Mouse (Mus musculus): Measurements from ENCODE around the gene Snx29.
A peak's percentile ranks its signal among the peaks of the same experiment; 100 is the strongest.
"Not testable (repeated sequence)": the region's sequence is repeated elsewhere in the genome, so short reads cannot be mapped to it uniquely, and the experiment has no call there.

The Snx29 gene

DNA sequence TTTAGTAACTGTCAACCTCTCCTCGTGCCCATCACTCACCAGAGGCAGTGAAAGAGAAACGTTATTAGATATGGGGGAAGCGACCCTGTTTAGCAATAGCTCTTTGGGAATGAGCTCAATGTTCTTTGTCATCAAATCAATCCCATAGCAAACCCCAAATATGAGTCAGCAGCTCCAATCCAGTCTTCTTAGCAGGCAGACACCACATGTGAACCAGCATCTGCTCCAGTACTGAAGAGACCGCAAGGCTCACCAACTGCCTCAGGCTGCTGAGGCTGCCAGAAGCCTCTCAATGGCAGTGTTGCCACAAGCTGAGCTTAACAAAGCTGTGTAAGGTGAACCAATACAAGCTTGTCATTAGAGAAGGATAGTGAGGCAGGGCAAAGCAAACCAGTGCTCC, 177.4 kb downstream of the Snx29 start:
- DNase-seq: no peak

DNA sequence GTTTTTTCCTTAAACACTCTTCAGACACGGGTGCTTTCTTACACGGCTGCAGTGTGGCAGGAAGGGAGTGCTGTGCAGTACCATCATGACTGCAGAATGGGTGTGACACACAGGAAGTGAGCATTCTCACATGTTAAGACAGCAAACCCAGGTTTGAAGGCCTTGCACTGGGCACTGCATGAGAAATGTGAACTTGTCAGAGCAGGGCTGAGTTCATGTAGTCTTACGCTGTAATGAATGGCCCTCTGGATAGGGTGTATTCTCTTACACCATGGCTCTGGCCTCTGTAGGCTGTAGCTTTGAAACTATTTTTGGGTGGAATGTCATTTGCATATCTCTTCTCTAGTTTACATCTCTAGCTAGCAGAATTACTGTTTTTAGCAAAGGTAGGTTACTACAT, 178.4 kb downstream of the Snx29 start:
- DNase-seq: no peak

DNA sequence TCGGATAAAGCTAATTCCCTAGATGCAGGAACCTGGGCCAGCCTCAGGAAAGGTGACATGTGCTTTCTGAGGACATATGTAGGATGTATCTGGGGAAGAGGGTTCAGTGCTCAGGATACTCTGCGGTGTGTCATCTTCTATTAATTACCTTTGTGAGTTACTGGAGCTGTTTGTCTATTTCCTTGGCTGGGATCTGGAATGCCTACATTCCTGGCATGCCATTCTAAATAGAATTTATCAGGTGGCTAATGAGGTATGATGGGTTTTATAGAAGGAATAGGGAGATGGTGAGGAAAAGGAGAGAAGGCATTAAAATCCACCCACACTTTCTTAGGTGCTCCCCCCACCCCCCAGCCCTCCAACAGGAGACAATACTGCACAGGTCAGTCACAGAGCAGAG, 178.9 kb downstream of the Snx29 start:
- DNase-seq: no peak

DNA sequence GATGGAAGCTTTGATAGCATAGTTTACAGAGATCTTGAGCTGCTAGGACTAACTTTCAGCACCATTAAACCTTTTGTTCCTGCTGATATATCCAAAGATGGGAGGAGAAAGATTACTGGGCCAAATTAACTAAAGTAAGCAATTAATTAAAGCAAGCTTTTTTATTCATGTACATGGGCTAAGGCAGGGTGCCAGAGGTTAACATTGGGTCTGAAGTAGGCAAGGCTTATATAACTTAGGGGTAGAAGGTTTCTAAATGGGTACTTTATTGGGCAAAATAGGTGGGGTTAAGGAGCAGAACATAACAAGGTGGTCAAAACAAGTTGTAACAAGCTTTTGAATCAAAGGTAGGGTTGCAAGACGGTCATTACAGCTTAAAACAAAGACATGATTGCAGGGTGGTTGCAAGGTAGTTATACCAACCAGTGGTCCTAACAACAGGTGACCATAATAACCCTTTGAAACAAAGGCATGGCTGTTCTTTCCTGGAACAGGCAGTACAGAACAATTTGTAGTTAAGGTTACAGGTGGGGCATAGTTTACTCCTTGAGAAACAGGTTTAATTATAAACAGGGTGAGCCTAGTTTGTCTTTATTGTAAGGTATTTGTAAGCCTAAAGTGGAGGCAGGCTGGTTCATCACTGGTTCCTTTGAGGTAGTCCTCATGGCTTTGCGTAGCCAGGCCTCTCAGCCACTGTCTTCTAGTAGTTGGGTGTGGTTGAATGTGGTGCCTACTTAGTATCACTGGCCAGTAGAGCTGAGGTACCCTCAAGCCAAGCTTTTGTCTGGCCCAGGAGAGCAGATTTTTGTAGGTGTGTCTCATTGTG, 182.2 kb downstream of the Snx29 start:
- no peak for DNase-seq

DNA sequence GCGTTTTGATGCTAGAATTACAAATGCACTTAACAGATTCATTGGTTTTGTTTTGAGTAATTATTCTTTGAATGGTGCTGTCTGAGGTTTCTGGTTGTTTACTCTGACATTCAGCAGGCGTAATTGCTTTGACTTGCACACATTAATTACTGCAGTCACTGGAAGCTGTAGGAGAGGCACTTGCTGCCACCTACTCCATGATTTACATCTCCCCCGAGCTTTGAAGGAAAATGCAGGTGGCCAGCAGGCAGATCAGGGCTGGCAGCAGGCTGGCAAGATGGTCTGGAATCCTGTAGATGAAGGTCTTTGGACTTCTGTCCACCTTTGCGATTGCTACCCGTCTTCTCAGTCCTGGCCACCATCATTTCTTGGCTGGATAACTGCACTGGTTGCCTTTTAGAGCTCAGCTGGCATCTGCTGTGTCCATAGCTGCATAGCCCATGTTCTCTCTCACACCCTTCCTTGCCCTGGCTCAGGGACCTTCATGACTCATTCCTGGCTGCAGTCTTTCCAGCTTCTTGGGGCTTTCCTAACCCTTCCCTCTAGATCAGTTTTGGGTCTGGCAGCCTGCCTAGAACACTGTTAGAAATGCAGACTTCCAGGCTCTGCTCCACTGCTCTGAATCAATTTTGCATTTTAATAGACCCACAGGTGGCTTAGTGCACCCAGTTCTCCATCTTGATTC, 182.9 kb downstream of the Snx29 start:
- peak; percentile 75 for DNase-seq

DNA sequence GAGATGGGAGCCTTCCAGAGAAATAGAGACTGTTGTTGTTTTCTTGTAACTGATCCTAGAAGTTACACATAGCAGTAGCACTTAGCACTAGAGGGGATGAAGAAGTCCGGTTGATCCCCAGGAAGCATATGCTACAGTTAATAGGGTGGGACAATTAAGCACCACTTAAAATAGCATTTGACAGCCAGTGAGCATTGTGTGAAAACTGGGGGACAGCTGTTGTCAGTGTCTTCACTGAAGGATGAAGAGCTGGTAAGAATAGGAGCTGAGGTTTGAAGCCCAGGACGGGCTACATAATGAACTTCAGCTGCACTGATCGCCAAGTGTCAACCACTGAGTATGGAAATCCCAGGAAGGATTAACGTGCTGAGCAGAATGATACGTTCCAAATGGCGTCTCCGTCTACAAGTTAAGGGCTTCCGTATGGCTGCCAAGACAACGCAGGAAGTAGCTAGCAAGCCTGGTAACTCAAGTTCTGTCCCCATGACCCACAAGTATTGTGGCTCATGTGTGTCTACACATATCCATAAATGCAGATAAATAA, 184.6 kb downstream of the Snx29 start:
- no peak for DNase-seq

DNA sequence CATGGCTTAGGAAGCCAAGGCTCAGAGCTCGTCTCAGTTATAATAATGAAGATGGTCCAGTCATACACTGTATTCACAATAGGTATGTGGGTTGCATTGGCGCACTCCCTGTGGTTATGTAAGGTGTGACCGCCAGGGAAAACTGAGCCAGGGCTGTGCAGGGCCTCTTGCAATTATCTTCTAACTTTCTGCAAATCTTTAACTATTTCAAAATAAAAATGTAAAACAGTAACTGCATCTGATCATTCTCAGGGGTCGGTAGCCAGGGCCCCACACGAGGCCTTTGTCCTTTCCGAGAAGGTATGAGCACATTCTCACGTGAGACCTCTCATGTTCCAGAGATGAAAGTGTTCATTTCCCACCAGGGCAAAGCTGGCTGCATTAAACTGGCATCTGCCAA, 185.6 kb downstream of the Snx29 start:
- DNase-seq: no peak

DNA sequence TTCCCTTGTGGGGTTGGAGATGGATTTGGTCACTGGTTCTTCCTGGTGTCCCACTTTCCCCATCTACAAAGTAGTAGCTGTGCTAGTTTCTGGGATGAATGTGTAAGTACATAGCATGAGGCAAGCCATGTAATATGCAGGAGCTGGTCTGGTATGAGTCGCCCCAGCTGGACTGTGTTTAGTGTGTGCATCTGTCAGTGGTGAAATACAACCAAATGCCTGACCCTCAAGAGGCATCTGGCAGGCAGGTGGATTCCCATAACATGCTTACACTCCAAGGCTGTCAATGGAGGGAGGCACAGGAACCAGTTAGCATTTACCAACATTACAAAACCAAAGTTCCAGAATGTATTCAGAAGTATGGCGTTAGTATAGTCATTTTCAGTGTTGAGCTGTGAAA, 187.7 kb downstream of the Snx29 start:
- DNase-seq: no peak

DNA sequence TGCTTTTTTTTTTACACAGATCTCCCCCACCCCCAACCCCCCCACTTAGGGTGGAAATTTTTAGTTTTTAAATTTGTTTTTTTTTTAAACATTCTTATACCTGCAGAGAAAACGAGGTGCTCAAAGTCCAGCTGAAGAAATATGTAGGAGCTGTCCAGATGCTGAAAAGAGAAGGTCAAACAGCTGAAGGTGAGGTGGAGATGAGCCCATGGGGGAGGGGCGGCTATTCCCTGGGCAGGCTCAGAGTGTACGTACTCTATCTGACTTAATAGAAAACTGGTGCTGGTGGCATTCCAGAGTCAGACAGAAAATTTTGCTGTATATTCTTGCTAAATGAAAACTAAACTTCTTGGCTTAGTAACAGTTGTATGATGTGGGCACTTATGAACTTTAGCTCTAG, 188.1 kb downstream of the Snx29 start:
- DNase-seq: no peak

DNA sequence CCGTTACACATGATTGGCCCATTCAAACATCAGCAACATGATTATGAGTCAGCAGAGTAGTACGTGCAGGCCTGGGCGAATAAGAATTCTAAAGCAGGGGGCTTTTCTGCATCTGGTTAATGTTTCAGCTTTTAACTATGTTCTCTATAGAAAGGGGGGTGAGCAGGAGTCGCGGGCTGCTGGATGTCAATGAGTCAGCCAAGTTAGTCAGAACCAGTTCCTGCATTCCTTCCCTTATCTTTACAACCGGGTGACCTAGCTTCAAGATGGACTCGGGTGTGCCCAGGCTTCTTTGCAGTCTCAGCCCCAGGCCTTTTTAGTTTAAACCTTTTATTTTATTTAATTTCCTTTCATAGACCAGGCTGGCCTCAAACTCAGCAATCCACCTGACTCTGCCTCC, 189.0 kb downstream of the Snx29 start:
- DNase-seq: not testable (repeated sequence)

DNA sequence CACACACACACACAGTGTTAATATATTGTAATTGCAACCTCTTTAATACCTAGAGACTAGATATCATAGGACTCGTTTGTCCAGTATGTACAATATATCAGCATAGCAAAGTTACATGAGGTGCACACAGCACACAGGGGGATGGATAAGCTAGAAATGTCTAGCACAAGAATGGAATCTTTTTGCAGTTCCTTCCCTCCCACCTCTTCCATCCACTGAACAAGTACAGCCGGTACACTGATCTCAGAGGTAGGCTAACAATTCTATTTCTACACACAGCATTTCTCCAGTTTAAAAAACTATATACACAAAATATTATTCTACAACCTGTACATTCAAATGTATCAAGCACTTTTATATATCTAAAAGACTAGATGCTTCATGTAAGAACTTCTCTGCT, 194.0 kb downstream of the Snx29 start:
- no peak for DNase-seq

DNA sequence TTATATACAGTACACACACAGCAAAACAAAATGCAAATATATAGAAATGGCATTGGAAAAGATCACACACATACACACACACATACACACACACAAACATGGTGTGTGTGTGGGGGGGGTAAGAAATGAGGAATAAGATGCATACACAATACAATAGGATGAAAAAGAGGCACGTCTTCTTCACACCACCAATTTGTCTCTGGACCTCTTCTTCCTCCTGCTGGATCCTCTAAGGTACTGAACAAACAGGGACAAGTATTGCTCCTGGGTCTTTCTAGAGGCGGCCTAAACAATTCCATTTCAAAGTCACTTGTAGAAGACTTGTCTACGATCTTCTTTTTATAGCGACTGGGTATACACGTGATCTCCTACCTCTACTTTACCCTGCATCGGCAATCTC, 194.7 kb downstream of the Snx29 start:
- no peak for DNase-seq

DNA sequence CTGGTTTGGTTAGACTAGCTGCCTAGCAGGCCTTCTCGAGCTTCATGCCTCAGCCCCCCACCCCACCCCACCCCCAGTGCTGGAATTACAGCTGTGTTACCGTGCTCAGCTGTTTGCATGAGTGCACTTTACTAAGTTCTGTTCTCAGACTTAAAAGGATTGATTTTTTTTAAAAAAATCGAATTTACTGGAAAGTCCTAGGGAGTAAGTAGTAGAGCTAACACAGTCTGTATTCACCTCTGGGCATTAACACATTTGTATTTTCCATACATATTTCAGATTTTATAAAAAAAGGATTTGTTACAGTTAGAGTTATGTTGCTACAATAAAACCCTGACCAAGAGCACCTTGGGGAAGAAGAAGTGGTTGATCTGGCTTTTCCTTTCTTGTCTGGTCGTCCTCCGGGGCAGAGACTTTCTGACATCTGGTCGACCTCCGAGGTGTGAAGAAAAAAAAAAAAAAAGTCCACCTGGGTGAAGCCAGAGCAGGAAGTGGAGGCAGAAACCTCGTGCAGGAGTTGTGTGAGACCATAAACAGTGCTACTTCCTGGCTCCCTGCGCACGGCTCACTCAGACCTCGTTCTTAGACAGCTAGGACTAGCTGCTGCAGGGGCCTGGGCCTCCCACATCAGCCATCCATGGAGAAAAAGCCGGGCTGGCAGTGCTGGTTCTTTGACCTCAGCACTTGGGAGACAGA, 196.2 kb downstream of the Snx29 start:
- no peak for DNase-seq

DNA sequence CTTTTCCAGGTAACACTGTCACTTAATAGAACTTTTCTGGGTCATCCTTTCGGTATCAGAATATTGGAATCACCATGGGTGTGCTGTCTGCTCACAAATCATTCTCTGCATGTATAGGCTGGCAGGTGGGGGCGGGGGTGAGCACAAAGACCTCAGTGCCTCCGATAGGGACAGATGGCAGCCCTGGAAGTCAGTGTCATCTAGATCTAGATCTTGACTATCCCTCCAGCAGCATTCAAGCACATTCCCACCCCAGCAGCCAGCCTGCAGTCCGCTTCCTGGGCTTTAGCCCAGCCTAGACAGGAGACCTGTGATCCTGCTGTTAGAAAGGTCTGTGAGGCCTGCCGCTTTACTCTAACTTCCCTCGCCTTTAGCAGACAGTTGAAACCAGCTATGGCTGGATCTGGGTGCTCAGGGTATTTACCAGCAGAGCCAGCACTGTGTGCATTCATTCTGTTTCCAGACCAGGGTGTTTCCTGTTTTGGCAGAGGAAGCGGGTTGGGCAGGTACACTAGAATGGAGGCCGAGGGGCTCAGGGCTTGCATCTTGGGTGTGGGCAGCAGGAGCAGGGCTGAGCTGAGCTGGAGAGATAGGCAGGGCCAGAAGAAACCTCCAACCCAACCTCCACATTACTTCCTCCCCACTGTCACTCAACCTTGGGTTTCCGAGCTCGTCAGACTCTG, 203.5 kb downstream of the Snx29 start:
- DNase-seq: peak; percentile 47

DNA sequence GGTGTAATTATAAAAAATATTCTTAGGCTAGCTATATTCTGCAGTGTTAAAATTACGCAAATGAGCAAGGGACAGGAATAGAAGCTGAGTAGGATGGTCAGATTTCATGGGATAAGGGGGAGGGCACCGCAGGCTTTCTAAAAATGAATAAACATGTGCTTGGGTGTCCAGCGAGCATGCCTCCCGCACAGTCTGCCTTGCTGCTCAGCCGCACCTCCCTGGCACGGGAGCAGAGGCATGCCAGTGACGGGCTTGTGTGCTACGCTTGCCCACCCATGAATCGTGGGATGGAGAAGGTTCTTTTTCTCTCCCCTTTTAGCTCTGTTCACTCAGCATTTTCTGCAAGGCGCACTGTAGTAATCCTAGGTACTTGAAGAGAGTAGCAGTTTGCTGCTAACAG, 204.3 kb downstream of the Snx29 start:
- DNase-seq: no peak

DNA sequence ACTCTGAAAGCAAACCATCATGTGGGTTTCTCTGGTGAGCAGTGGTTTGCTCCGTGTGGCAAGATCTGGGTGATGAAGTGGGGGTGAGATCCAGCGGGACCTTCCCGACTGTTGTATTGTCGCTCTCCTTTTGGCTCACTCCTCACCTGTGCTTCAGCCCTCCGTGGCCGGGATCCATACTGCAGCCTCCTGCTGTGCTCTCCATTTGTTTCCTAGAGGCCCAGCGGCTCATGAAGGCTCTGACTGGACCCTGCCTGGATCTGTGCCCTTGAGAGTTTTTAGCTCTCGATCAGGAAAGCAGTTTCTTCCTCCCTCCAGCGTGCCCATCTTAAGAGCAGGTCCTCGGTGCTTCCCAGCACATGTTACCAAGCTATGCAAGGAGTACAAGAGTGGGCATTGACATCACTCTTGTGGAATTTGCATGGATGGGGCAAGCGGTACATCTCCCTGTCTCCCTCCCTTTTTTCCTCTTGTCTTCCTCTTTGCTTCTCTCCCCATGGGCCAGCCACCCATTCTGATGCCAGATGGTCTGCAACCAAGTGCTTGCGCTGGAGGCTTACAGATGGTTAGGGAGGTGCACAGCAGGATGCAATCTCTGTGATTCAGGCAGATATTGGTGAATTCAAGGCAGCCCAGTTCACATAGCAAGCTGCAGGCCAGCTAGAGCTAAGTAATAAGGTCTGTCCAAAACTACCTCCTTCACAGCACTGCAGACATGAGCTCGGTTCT, 207.9 kb downstream of the Snx29 start:
- peak; percentile 62 for DNase-seq

DNA sequence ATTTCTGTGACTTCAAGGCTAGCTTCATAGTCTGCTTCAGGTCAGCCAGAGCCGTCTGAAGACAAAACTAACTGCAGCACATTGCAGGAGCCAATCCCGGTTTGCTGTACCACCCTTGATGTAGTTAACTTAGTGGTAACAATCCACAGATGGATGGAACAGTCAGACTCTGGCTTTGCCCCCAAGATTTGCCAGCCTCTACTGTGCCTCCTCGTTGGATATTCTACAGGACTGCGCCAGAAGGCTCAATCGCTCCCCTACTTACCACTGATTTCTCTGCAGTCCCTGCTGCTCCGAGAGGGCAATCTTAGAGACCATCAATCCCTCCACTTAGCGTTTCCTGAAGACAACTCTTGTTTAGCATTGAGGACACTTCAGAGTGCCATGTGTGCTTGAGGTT, 208.7 kb downstream of the Snx29 start:
- peak; percentile 34 for DNase-seq

DNA sequence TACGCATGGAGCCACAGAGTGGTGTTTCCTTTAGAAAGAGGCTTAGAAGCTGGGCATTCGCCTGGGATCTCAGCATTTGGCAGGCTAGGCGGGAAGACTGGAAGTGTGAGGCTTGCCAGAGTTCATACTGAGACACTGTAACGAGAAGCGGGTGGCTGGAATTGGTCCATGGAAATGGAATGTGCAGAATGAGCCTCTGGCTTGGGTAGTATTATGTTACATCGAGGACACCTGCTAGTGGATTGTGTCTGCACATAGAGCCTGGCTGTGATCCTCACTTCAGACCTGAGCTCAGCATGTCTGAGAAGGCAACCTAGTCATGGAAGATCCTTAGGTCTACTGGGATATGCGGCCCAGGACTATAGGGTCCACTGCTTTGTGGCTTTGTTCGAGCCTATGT, 209.9 kb downstream of the Snx29 start:
- DNase-seq: peak; percentile 93

DNA sequence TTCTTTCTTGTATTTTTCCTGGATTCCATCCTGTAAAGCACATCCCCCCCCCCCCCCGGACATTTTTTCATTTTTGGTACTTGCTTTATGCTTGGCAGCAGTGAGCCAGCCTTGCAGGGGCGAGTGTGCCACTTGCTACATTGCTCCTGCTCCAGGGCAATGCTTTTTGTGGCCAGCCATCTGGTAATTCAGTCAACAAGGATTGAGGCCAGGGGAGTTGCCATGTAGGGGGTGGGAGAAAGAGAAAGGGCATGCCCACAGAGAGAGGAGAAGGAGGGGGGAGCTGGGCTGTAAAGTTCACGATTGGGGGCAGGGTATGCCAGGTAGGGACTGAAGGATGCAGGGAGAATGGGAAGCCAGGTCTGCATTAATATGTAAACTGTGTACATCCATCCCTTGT, 210.7 kb downstream of the Snx29 start:
- DNase-seq: peak; percentile 59

DNA sequence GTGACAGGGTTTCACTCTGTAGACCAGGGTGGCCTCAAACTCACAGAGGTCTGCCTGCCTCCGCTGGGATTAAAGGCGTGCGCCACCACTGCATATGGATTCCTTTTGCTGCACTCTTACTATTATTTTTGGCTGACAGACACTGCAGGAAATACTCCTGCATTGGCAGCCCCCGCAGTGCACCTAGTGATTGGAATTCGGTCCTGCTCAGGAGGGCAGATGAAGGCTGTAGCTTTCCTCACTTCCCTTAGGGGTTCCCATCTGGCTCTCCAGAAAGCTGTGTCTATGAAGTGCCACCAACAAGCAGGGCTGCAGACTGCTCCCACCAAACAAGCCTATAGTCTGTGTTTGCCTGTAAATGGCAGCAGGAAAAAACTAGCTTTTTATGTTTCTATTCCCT, 215.0 kb downstream of the Snx29 start:
- no peak for DNase-seq

DNA sequence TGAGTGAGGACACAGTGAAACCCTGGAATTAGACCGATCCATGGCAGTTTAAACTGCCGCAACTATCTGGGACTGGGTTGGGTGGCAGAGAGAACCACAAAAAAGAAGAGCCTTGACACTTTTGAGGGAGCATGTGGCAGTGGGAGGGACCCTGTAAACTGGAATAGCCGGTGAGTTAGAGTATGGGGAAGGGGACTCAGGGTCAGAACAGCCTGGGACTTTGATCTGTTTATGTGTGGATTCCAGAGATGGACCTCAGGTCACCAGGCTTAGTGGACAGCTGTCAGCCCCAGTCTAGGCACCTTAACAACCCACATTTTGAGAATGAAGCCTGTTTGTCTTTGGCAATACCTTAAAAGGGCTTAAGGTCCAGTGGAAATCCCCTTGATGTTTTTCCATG, 215.5 kb downstream of the Snx29 start:
- DNase-seq: no peak

DNA sequence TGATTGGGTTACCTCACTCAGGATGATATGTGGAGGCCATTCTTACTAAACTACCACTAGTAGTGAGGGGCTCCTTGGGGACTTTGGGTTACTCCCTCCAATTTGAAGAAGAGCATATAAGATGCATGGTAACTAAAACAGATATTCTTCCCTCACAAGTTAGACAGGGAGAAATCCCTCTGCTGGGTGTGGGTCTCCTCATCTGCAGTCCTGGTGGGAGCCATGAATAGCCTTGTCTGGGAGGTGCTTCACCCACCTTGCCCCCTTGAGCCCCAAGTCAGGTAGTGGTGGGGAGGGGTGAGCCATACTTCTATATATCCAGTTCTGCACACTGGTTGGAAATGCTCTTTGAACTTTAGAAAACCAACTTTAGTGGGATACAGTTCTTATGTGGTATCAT, 218.3 kb downstream of the Snx29 start:
- no peak for DNase-seq

Data from cerebellum, adult 9-11 months (tissue).